Mouse (Mus musculus) MEL (cell line): Measurements from ENCODE around the gene Nap1l4. TPM values are rescaled to one million over a fixed set of nuclear protein-coding genes. Genes with fewer than 3 reads are reported as not detected.

Experiments
- DNase-seq: peaks from one replicate; pipeline ENCODE4 v3.0.0; 2011; ENCODE audit warnings: low read depth, low spot score
- H3K27ac ChIP-seq: 2 replicates; pipeline ENCODE4 v1.5.1; 2012; ENCODE audit warnings: low read depth, mild to moderate bottlenecking, control low read depth, low read length, moderate library complexity; ENCODE audit not compliant: control insufficient read depth
- H3K27me3 ChIP-seq, 2 experiments: fragments of 150-350 bp in 1 of 2; sonication (generic) in 1 of 2; 2 replicates each; pipeline ENCODE4 v1.6.1; 2012; ENCODE audit warnings: low read length in 2 of 2, mild to moderate bottlenecking in 2 of 2, improper control_type of control experiment in 1 of 2, moderate library complexity in 1 of 2; ENCODE audit not compliant: insufficient read depth in 2 of 2, control insufficient read depth in 1 of 2
- H3K36me3 ChIP-seq, 2 experiments: 2 replicates each; pipeline ENCODE4 v1.6.1; 2012 to 2014; ENCODE audit warnings: low read length in 2 of 2, improper control_type of control experiment in 1 of 2, inconsistent platforms in 1 of 2, mild to moderate bottlenecking in 1 of 2; ENCODE audit not compliant: insufficient read depth in 2 of 2, control insufficient read depth in 1 of 2
- H3K4me1 ChIP-seq, 2 experiments: fragments of 150-350 bp in 1 of 2; sonication (generic) in 1 of 2; 2 replicates each; pipeline ENCODE4 v1.6.1; 2012; ENCODE audit warnings: low read length in 2 of 2, improper control_type of control experiment in 1 of 2, mild to moderate bottlenecking in 1 of 2; ENCODE audit not compliant: insufficient read depth in 2 of 2, control insufficient read depth in 1 of 2
- H3K4me3 ChIP-seq, 2 experiments: fragments of 150-350 bp in 1 of 2; sonication (generic) in 1 of 2; 2 replicates each; pipeline ENCODE4 v1.5.1; 2012; ENCODE audit warnings: low read depth in 2 of 2, low read length in 2 of 2, mild to moderate bottlenecking in 2 of 2, moderate library complexity in 2 of 2, control low read depth in 1 of 2, improper control_type of control experiment in 1 of 2; ENCODE audit not compliant: control insufficient read depth in 1 of 2, insufficient read depth in 1 of 2
- H3K79me2 ChIP-seq: 2 replicates; pipeline ENCODE4 v1.6.1; 2012; ENCODE audit warnings: mild to moderate bottlenecking, low read length, moderate library complexity; ENCODE audit not compliant: control insufficient read depth, poor library complexity, insufficient read depth
- H3K9ac ChIP-seq: 2 replicates; pipeline ENCODE4 v1.6.1; 2012; ENCODE audit warnings: low read depth, mild to moderate bottlenecking, control low read depth, low read length, moderate library complexity; ENCODE audit not compliant: control insufficient read depth, poor library complexity, severe bottlenecking
- H3K9me3 ChIP-seq: fragments of 150-350 bp; sonication (generic); replicated peaks from 2 replicates; pipeline ENCODE4 v1.6.1; 2012; ENCODE audit warnings: mild to moderate bottlenecking, low read length, improper control_type of control experiment, moderate library complexity; ENCODE audit not compliant: insufficient read depth
- CHD2 ChIP-seq: IDR thresholded peaks from 2 replicates; pipeline ENCODE4 v1.6.1; 2011; ENCODE audit warnings: low read length, improper control_type of control experiment
- CTCF ChIP-seq, 3 experiments: IDR thresholded peaks in 2 of 3; conservative IDR thresholded peaks in 1 of 3; 2 replicates each; pipeline ENCODE4 v1.5.1; 2011 to 2012; ENCODE audit warnings: low read length in 3 of 3, low read depth in 2 of 3, mild to moderate bottlenecking in 2 of 3, improper control_type of control experiment in 1 of 3, inconsistent platforms in 1 of 3, mixed read lengths in 1 of 3, moderate library complexity in 1 of 3; ENCODE audit not compliant: control insufficient read depth in 1 of 3, insufficient read depth in 1 of 3, poor library complexity in 1 of 3, severe bottlenecking in 1 of 3
- E2F4 ChIP-seq: IDR thresholded peaks from 2 replicates; pipeline ENCODE4 v1.6.1; 2011; ENCODE audit warnings: low read depth, low read length, improper control_type of control experiment, borderline replicate concordance
- ELF1 ChIP-seq: IDR thresholded peaks from 2 replicates; pipeline ENCODE4 v1.6.1; 2014; ENCODE audit warnings: low read depth, mild to moderate bottlenecking, inconsistent platforms, low read length, improper control_type of control experiment, moderate library complexity
- EP300 ChIP-seq, 2 experiments: IDR thresholded peaks; 2 replicates each; pipeline ENCODE4 v1.6.1; 2011; ENCODE audit warnings: improper control_type of control experiment in 2 of 2, low read length in 2 of 2, low read depth in 1 of 2, mild to moderate bottlenecking in 1 of 2
- HCFC1 ChIP-seq: IDR thresholded peaks from 2 replicates; pipeline ENCODE4 v1.6.1; 2012; ENCODE audit warnings: low read depth, mild to moderate bottlenecking, inconsistent platforms, low read length, improper control_type of control experiment, moderate library complexity
- JUND ChIP-seq: IDR thresholded peaks from 2 replicates; pipeline ENCODE4 v1.6.1; 2011; ENCODE audit warnings: low read depth, mild to moderate bottlenecking, improper control_type of control experiment, low read length
- KAT2A ChIP-seq: conservative IDR thresholded peaks from 2 replicates; pipeline ENCODE4 v1.6.1; 2012; ENCODE audit warnings: low read depth, low read length, improper control_type of control experiment, inconsistent platforms
- MAFK ChIP-seq: IDR thresholded peaks from 2 replicates; pipeline ENCODE4 v1.6.1; 2011; ENCODE audit warnings: low read depth, mild to moderate bottlenecking, low read length, improper control_type of control experiment, borderline replicate concordance
- MAX ChIP-seq: IDR thresholded peaks from 2 replicates; pipeline ENCODE4 v1.6.1; 2011; ENCODE audit warnings: low read length, improper control_type of control experiment
- MXI1 ChIP-seq: IDR thresholded peaks from 2 replicates; pipeline ENCODE4 v1.6.1; 2011; ENCODE audit warnings: mild to moderate bottlenecking, low read depth, low read length, improper control_type of control experiment
- NRF1 ChIP-seq: IDR thresholded peaks from 2 replicates; pipeline ENCODE4 v1.6.1; 2014; ENCODE audit warnings: low read depth, mild to moderate bottlenecking, inconsistent platforms, low read length, improper control_type of control experiment, moderate library complexity; ENCODE audit not compliant: poor library complexity, insufficient read depth, severe bottlenecking
- POLR2AphosphoS2 ChIP-seq: IDR thresholded peaks from 2 replicates; pipeline ENCODE4 v1.6.1; 2011; ENCODE audit warnings: low read length, improper control_type of control experiment
- POLR2AphosphoS5 ChIP-seq: IDR thresholded peaks from 2 replicates; pipeline ENCODE4 v1.6.1; 2012; ENCODE audit warnings: low read depth, borderline replicate concordance, mild to moderate bottlenecking, inconsistent platforms, low read length, moderate library complexity, mixed read lengths
- RAD21 ChIP-seq: IDR thresholded peaks from 2 replicates; pipeline ENCODE4 v1.6.1; 2011; ENCODE audit warnings: mild to moderate bottlenecking, low read depth, low read length, improper control_type of control experiment
- RCOR1 ChIP-seq: IDR thresholded peaks from 2 replicates; pipeline ENCODE4 v1.6.1; 2012; ENCODE audit warnings: low read depth, mild to moderate bottlenecking, inconsistent platforms, low read length, improper control_type of control experiment
- SIN3A ChIP-seq: IDR thresholded peaks from 2 replicates; pipeline ENCODE4 v1.6.1; 2012; ENCODE audit warnings: low read length, improper control_type of control experiment, inconsistent platforms
- SMC3 ChIP-seq: IDR thresholded peaks from 2 replicates; pipeline ENCODE4 v1.6.1; 2011; ENCODE audit warnings: low read depth, low read length, improper control_type of control experiment
- TAL1 ChIP-seq: IDR thresholded peaks from 2 replicates; pipeline ENCODE4 v1.6.1; 2012; ENCODE audit warnings: mild to moderate bottlenecking, inconsistent platforms, low read length, moderate library complexity, mixed read lengths
- TCF12 ChIP-seq: IDR thresholded peaks from 2 replicates; pipeline ENCODE4 v1.6.1; 2014; ENCODE audit warnings: low read depth, mild to moderate bottlenecking, inconsistent platforms, low read length, improper control_type of control experiment, moderate library complexity
- USF1 ChIP-seq: IDR thresholded peaks from 2 replicates; pipeline ENCODE4 v1.6.1; 2014; ENCODE audit warnings: low read depth, mild to moderate bottlenecking, inconsistent platforms, low read length, improper control_type of control experiment, moderate library complexity
- USF2 ChIP-seq, 2 experiments: IDR thresholded peaks; 2 replicates each; pipeline ENCODE4 v1.6.1; 2011 to 2012; ENCODE audit warnings: improper control_type of control experiment in 2 of 2, low read length in 2 of 2, borderline replicate concordance in 1 of 2, inconsistent platforms in 1 of 2, low read depth in 1 of 2, mild to moderate bottlenecking in 1 of 2; ENCODE audit not compliant: insufficient read depth in 1 of 2
- ZC3H11A ChIP-seq: IDR thresholded peaks from 2 replicates; pipeline ENCODE4 v1.6.1; 2012; ENCODE audit warnings: low read depth, mild to moderate bottlenecking, inconsistent platforms, low read length, improper control_type of control experiment
- ZKSCAN1 ChIP-seq: IDR thresholded peaks from 2 replicates; pipeline ENCODE4 v1.6.1; 2012; ENCODE audit warnings: low read depth, mild to moderate bottlenecking, inconsistent platforms, low read length, improper control_type of control experiment, moderate library complexity
- ZNF384 ChIP-seq: IDR thresholded peaks from 2 replicates; pipeline ENCODE4 v1.6.1; 2012; ENCODE audit warnings: low read depth, mild to moderate bottlenecking, inconsistent platforms, low read length, improper control_type of control experiment
- polyA plus RNA-seq, 2 experiments: library from polyadenylated mRNA; stranded (reverse) in 1 of 2; unstranded in 1 of 2; fragments of >175 nt in 1 of 2; fragments of >200 nt in 1 of 2; gene quantifications; 2 replicates each; pipeline versions ENCODE4 v1.2.1 to v1.2.4; 2012; ENCODE audit warnings: low replicate concordance in 2 of 2, low read depth in 1 of 2; ENCODE audit not compliant: insufficient read length in 2 of 2, insufficient read depth in 1 of 2, missing spikeins in 1 of 2
- total RNA-seq: library from RNA; depleted of rRNA; stranded (reverse); fragments of 300-350 nt; gene quantifications from 2 replicates; pipeline ENCODE4 v1.2.3, GENCODE M21; 2012

The Nap1l4 gene
- total and polyA plus RNA-seq, 3 experiments, result 165 to 186 TPM; not detected in 1

- TF ChIP-seq POLR2AphosphoS5 (no peak), MAX (0 out of 2 replicates have a peak, but pooled peaks have one; percentile 22), KAT2A (no peak; the same call in 1 of the 2 replicates), RCOR1 (0 out of 2 replicates have a peak, but pooled peaks have one; percentile 30)
Measured at GRCm38 (mm10) chr7:143473347-143474101, 75.4 kb downstream of the Nap1l4 start, which contains the start of gene Slc22a18 (continued).

GRCm38 (mm10) chr7:143469946-143470345 lies 79.0 kb downstream of the Nap1l4 start:
- DNase-seq, result peak; percentile 85
- Histone ChIP-seq H3K27ac (no peak overlapping the region), H3K4me3 (peak overlapping the region in 1 of 2 experiments; percentile 19; a peak in 1 of 4 replicates), H3K36me3 (peaks cover 0 to 13% of the 10 kb centered on the region in 2 experiments; a peak in 2 of 4 replicates)
- no peak for TF ChIP-seq NRF1
- 0 out of 2 replicates have a peak, but pooled peaks have one; percentile 26 for TF ChIP-seq MXI1
- TF ChIP-seq ZKSCAN1, result no peak
- TF ChIP-seq SMC3, result peak; percentile 87
- TF ChIP-seq RAD21, result peak; percentile 70
- TF ChIP-seq MAX, result peak; percentile 27; the same call in 1 of the 2 replicates
- TF ChIP-seq TAL1, result no peak
- peak; percentile 66 for TF ChIP-seq ZC3H11A
- TF ChIP-seq CTCF (IDR thresholded peaks at IDR 0.05 in 2 of 3, conservative IDR thresholded peaks at IDR 0.05 in 1 of 3; ENCODE audit: control insufficient read depth in 1 of 3, insufficient read depth in 1 of 3, low read depth in 2 of 3, low read length in 3 of 3, poor library complexity in 1 of 3, severe bottlenecking in 1 of 3), result peak; percentile 86 to 95 (median 92)
- peak; percentile 30; the same call in 1 of the 2 replicates for TF ChIP-seq SIN3A
- TF ChIP-seq ELF1, result peak; percentile 47; the same call in 1 of the 2 replicates
- TF ChIP-seq, all 39 proteins: peak for 8
- Histone ChIP-seq H3K79me2 (peaks cover 7% of the 10 kb centered on the region; the same call in 1 of the 2 replicates), H3K4me1 (peaks cover 7 to 33% of the 10 kb centered on the region in 2 experiments), H3K27me3 (no peaks in the 10 kb centered on the region), H3K9me3 (no peaks in the 10 kb centered on the region), H3K9ac (0 out of 2 replicates have a peak overlapping the region, but pooled peaks have one; percentile 28)

GRCm38 (mm10) chr7:143467714-143468113 lies 81.2 kb downstream of the Nap1l4 start:
- DNase-seq, result no peak
- no peaks in the 10 kb centered on the region for H3K27me3 ChIP-seq
- H3K4me1 ChIP-seq, result peaks cover 3 to 30% of the 10 kb centered on the region in 2 experiments
- H3K9me3 ChIP-seq, result no peaks in the 10 kb centered on the region
- peaks cover 0 to 16% of the 10 kb centered on the region in 2 experiments; a peak in 2 of 4 replicates for H3K36me3 ChIP-seq
- H3K79me2 ChIP-seq, result peaks cover 8% of the 10 kb centered on the region; the same call in 1 of the 2 replicates
- no peak overlapping the region for H3K4me3 ChIP-seq
- H3K27ac ChIP-seq, result no peak overlapping the region
- H3K9ac ChIP-seq, result no peak overlapping the region
- TF ChIP-seq POLR2AphosphoS2 (no peak), USF1 (no peak), USF2 (IDR thresholded peaks at IDR 0.05; ENCODE audit: borderline replicate concordance in 1 of 2, insufficient read depth in 1 of 2, low read depth in 1 of 2, low read length in 2 of 2) (no peak), CTCF (IDR thresholded peaks at IDR 0.05 in 2 of 3, conservative IDR thresholded peaks at IDR 0.05 in 1 of 3; ENCODE audit: control insufficient read depth in 1 of 3, insufficient read depth in 1 of 3, low read depth in 2 of 3, low read length in 3 of 3, poor library complexity in 1 of 3, severe bottlenecking in 1 of 3) (no peak), ZNF384 (no peak), KAT2A (no peak), RAD21 (no peak), E2F4 (no peak), JUND (no peak), CHD2 (no peak), MXI1 (no peak), MAFK (no peak), TCF12 (no peak), EP300 (IDR thresholded peaks at IDR 0.05; ENCODE audit: low read depth in 1 of 2, low read length in 2 of 2) (no peak), NRF1 (no peak), HCFC1 (no peak)
